Mouse (Mus musculus): Measurements from ENCODE around the gene Cfd. TPM values are rescaled to one million over a fixed set of nuclear protein-coding genes. Genes with fewer than 3 reads are reported as not detected.
A peak's percentile ranks its signal among the peaks of the same experiment; 100 is the strongest.

The Cfd gene
- polyA plus RNA-seq, 1 experiment from 2014 or later: not detected

DNA sequence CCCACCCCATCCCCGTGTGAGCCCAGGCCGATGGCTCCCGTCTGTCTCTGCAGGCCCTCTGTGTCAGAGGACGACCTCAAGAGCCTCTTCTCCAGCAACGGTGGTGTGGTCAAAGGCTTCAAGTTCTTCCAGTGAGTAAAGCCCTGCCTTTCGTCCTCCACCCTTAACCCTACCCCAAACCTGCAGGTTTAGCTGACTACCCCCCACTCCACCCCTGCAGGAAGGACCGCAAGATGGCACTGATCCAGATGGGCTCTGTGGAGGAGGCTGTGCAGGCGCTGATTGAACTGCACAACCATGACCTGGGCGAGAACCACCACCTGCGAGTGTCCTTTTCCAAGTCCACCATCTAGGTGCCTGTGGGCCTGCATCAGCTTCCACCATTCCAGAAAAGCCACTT lies 27.7 kb upstream of the Cfd start:
- Histone ChIP-seq H3K9me3 (ENCODE audit: control insufficient read depth, low read length) (no peaks in the 10 kb centered on the region), H3K36me3 (ENCODE audit: control insufficient read depth, insufficient read depth, low read length) (peaks cover 41% of the 10 kb centered on the region), H3K4me3 (ENCODE audit: low read depth, low read length) (no peak overlapping the region), H3K27ac (replicated peaks) (no peak overlapping the region), H3K9ac (ENCODE audit: low read length) (no peak overlapping the region), H3K4me1 (replicated peaks; ENCODE audit: control insufficient read depth, insufficient read depth) (peaks cover 8% of the 10 kb centered on the region), H3K4me2 (replicated peaks; ENCODE audit: low read depth) (no peak overlapping the region), H3K27me3 (ENCODE audit: control insufficient read depth, insufficient read depth, low read length) (no peaks in the 10 kb centered on the region)
- 53% methylated on average over 10 of the region's 10 CpGs for WGBS
- no peak for DNase-seq (ENCODE audit: low spot score)
- TF ChIP-seq CTCF (IDR thresholded peaks at IDR 0.05; ENCODE audit: low read depth) (no peak), EP300 (optimal IDR thresholded peaks at IDR 0.05) (no peak)
- ATAC-seq (ENCODE audit: low FRiP score, low TSS enrichment): no peak

DNA sequence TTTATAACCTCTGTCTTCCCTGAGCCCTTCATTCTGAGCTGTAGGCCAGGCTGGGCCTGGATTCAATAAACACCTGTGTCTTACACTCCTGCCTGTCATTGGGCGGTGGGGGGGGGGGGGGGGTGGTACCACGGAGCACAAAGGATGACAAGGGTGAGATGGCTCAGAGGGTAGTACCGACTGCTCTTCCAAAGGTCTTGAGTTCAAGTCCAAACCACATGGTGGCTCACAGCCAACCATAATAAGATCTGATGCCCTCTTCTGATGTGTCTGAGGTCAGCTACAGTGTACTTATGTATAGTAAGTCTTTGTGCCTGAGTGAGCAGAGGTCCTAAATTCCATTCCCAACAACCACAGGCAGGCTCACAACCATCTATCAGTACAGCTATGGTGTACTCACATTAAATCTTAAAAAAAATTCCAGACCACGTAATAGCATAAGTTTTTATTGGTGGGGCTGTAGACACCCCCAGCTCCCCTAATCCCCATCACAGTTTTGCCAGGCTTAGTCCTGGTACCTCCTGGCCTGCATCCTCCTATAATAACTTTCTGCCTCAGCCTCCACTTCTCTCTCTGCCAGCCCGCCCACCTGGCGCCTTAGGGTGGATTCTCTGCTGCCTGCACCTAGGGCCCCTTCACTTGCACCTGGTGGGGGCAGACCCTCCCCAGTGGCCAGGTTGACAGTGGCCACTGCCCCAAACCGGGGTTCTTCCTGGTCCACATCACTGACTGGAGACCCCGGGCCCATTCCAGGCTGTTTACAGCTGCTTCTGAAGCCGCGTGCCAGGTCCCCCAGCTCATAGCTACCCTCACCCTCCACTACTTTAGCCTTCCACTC lies 26.1 kb upstream of the Cfd start:
- Histone ChIP-seq H3K36me3 (ENCODE audit: control insufficient read depth, insufficient read depth, low read length) (peaks cover 35% of the 10 kb centered on the region), H3K9ac (ENCODE audit: low read length) (no peak overlapping the region), H3K9me3 (ENCODE audit: control insufficient read depth, low read length) (no peaks in the 10 kb centered on the region), H3K4me3 (ENCODE audit: low read depth, low read length) (no peak overlapping the region), H3K27ac (replicated peaks) (no peak overlapping the region), H3K4me2 (replicated peaks; ENCODE audit: low read depth) (no peak overlapping the region), H3K27me3 (ENCODE audit: control insufficient read depth, insufficient read depth, low read length) (no peaks in the 10 kb centered on the region), H3K4me1 (replicated peaks; ENCODE audit: control insufficient read depth, insufficient read depth) (no peaks in the 10 kb centered on the region)
- peak; percentile 28; the same call in 1 of the 2 replicates for ATAC-seq (ENCODE audit: low FRiP score, low TSS enrichment)
- 49% methylated on average over 9 of the region's 10 CpGs for whole genome bisulfite sequencing
- no peak for DNase-seq (ENCODE audit: low spot score)
- TF ChIP-seq CTCF (IDR thresholded peaks at IDR 0.05; ENCODE audit: low read depth) (no peak), EP300 (optimal IDR thresholded peaks at IDR 0.05) (no peak)

DNA sequence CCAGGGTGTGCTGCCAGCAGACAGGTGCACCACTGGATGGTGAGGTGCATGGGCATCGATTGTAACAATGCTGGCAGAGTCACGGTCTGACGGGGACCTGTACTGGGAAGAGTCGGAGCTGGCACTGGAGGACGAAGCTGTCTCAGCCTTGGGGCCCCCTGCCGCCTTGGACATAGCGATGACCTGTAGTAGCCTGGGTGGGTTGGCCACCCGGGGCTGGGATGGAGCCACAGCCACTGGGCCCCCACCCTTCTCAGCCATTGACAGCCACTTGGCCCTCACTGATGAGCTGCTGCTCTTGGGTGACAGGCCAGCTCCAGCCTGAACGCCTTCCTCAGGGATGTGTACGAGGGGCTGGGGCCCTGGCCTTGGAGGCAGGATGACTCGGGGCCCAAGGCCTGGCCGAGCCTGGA lies 25.5 kb upstream of the Cfd start:
- peaks cover 29% of the 10 kb centered on the region for H3K36me3 ChIP-seq (ENCODE audit: control insufficient read depth, insufficient read depth, low read length)
- TF ChIP-seq EP300 (optimal IDR thresholded peaks at IDR 0.05): no peak
- no peak for TF ChIP-seq CTCF (IDR thresholded peaks at IDR 0.05; ENCODE audit: low read depth)
- DNase-seq (ENCODE audit: low spot score) (no peak), ATAC-seq (ENCODE audit: low FRiP score, low TSS enrichment) (peak; percentile 16)
- 48% methylated on average over 12 of the region's 12 CpGs for WGBS
- no peak overlapping the region for H3K4me2 ChIP-seq (replicated peaks; ENCODE audit: low read depth)
- no peak overlapping the region for H3K4me3 ChIP-seq (ENCODE audit: low read depth, low read length)
- no peaks in the 10 kb centered on the region for H3K9me3 ChIP-seq (ENCODE audit: control insufficient read depth, low read length)
- no peak overlapping the region for H3K9ac ChIP-seq (ENCODE audit: low read length)
- H3K27ac ChIP-seq (replicated peaks): no peak overlapping the region
- no peaks in the 10 kb centered on the region for H3K4me1 ChIP-seq (replicated peaks; ENCODE audit: control insufficient read depth, insufficient read depth)
- no peaks in the 10 kb centered on the region for H3K27me3 ChIP-seq (ENCODE audit: control insufficient read depth, insufficient read depth, low read length)

DNA sequence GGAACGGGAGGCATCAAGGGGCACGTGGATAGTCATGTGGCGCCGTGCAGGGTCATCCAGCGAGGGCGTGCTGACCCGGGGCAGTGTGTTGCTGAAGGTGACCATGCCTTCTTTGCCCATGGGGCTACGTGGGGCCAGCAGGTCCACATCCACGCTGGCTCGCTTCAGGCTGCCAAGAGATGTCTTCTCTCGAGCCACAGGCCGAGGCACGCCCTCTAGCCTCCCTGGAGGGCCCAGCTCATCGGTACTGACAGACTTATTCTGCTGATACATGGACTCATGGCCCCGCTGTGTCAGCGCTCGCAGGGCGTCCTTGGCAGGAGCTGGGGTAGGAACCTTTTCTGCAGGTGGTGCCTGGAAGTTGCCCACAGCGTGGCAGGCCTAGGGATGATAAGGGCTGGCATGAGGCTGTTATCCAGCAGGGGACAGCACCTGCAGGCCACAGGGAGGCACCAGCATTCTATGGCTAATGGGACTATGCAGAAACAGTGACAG lies 24.8 kb upstream of the Cfd start:
- H3K4me3 ChIP-seq (ENCODE audit: low read depth, low read length): no peak overlapping the region
- peaks cover 23% of the 10 kb centered on the region for H3K36me3 ChIP-seq (ENCODE audit: control insufficient read depth, insufficient read depth, low read length)
- no peaks in the 10 kb centered on the region for H3K4me1 ChIP-seq (replicated peaks; ENCODE audit: control insufficient read depth, insufficient read depth)
- H3K9ac ChIP-seq (ENCODE audit: low read length): no peak overlapping the region
- no peaks in the 10 kb centered on the region for H3K9me3 ChIP-seq (ENCODE audit: control insufficient read depth, low read length)
- ATAC-seq (ENCODE audit: low FRiP score, low TSS enrichment): peak; percentile 31; the same call in 1 of the 2 replicates
- WGBS: 66% methylated on average over 19 of the region's 19 CpGs
- TF ChIP-seq CTCF (IDR thresholded peaks at IDR 0.05; ENCODE audit: low read depth) (peak; percentile 69), EP300 (optimal IDR thresholded peaks at IDR 0.05) (no peak)
- no peaks in the 10 kb centered on the region for H3K27me3 ChIP-seq (ENCODE audit: control insufficient read depth, insufficient read depth, low read length)
- H3K27ac ChIP-seq (replicated peaks): no peak overlapping the region
- no peak for DNase-seq (ENCODE audit: low spot score)
- no peak overlapping the region for H3K4me2 ChIP-seq (replicated peaks; ENCODE audit: low read depth)

- DNase-seq (ENCODE audit: low spot score) (no peak), ATAC-seq (ENCODE audit: low FRiP score, low TSS enrichment) (no peak)
- WGBS: 77% methylated on average over 11 of the region's 11 CpGs
- Histone ChIP-seq H3K27me3 (ENCODE audit: control insufficient read depth, insufficient read depth, low read length) (no peaks in the 10 kb centered on the region), H3K27ac (replicated peaks) (no peak overlapping the region), H3K4me2 (replicated peaks; ENCODE audit: low read depth) (no peak overlapping the region), H3K4me1 (replicated peaks; ENCODE audit: control insufficient read depth, insufficient read depth) (no peaks in the 10 kb centered on the region), H3K9ac (ENCODE audit: low read length) (no peak overlapping the region), H3K9me3 (ENCODE audit: control insufficient read depth, low read length) (no peaks in the 10 kb centered on the region), H3K4me3 (ENCODE audit: low read depth, low read length) (no peak overlapping the region), H3K36me3 (ENCODE audit: control insufficient read depth, insufficient read depth, low read length) (peaks cover 16% of the 10 kb centered on the region)
- TF ChIP-seq CTCF (IDR thresholded peaks at IDR 0.05; ENCODE audit: low read depth) (no peak), EP300 (optimal IDR thresholded peaks at IDR 0.05) (no peak)
Observed at GRCm38 (mm10) chr10:79866601-79867000, 24.1 kb upstream of the Cfd start.

GRCm38 (mm10) chr10:79871845-79872244 lies 18.8 kb upstream of the Cfd start:
- H3K27ac ChIP-seq (replicated peaks): no peak overlapping the region
- no peak overlapping the region for H3K4me2 ChIP-seq (replicated peaks; ENCODE audit: low read depth)
- no peaks in the 10 kb centered on the region for H3K36me3 ChIP-seq (ENCODE audit: control insufficient read depth, insufficient read depth, low read length)
- DNase-seq (ENCODE audit: low spot score): no peak
- no peaks in the 10 kb centered on the region for H3K9me3 ChIP-seq (ENCODE audit: control insufficient read depth, low read length)
- no peak for ATAC-seq (ENCODE audit: low FRiP score, low TSS enrichment)
- H3K9ac ChIP-seq (ENCODE audit: low read length): no peak overlapping the region
- no peak overlapping the region for H3K4me3 ChIP-seq (ENCODE audit: low read depth, low read length)
- 76% methylated on average over 8 of the region's 8 CpGs for WGBS
- H3K27me3 ChIP-seq (ENCODE audit: control insufficient read depth, insufficient read depth, low read length): no peaks in the 10 kb centered on the region
- no peak for TF ChIP-seq CTCF (IDR thresholded peaks at IDR 0.05; ENCODE audit: low read depth)
- TF ChIP-seq EP300 (optimal IDR thresholded peaks at IDR 0.05): no peak
- H3K4me1 ChIP-seq (replicated peaks; ENCODE audit: control insufficient read depth, insufficient read depth): no peaks in the 10 kb centered on the region
